Mouse (Mus musculus): ENCODE data around the gene Ugt1a1. TPM values are rescaled to one million over a fixed set of nuclear protein-coding genes. Genes with fewer than 3 reads are reported as not detected.
"Not testable (repeated sequence)": the region's sequence is repeated elsewhere in the genome, so short reads cannot be mapped to it uniquely, and the experiment has no call there.

Gene Ugt1a1
- polyA plus RNA-seq, 2 experiments, result 2.3 to 5.8 TPM

- DNase-seq (ENCODE audit: low spot score), result peak; percentile 11
- H3K9me3 ChIP-seq (ENCODE audit: control insufficient read depth, low read length), result peaks cover 47% of the 10 kb centered on the region
- no peaks in the 10 kb centered on the region for H3K36me3 ChIP-seq (ENCODE audit: control insufficient read depth, insufficient read depth, low read length)
- H3K27ac ChIP-seq (replicated peaks; ENCODE audit: low read depth, low read length), result no peak overlapping the region
- no peak overlapping the region for H3K9ac ChIP-seq (ENCODE audit: low read depth, low read length, severe bottlenecking)
- TF ChIP-seq POLR2A (IDR thresholded peaks at IDR 0.05; ENCODE audit: borderline replicate concordance, extremely low read depth, insufficient read depth, insufficient read length), result no peak
- H3K27me3 ChIP-seq (ENCODE audit: control insufficient read depth, insufficient read depth, low read length), result no peaks in the 10 kb centered on the region
- no peaks in the 10 kb centered on the region for H3K4me1 ChIP-seq (ENCODE audit: control insufficient read depth, insufficient read depth, low read length)
- no peak overlapping the region for H3K4me2 ChIP-seq (replicated peaks; ENCODE audit: low read depth, low read length, severe bottlenecking)
- WGBS, result 73% methylated on average over 9 of the region's 9 CpGs
- ATAC-seq (ENCODE audit: low FRiP score, low read depth), result no peak
- no peak overlapping the region for H3K4me3 ChIP-seq (replicated peaks; ENCODE audit: low read length)
Measured at GRCm38 (mm10) chr1:88218051-88218450, 6.3 kb downstream of the Ugt1a1 start.

- TF ChIP-seq POLR2A (IDR thresholded peaks at IDR 0.05; ENCODE audit: borderline replicate concordance, extremely low read depth, insufficient read depth, insufficient read length), result no peak
- peaks cover 41% of the 10 kb centered on the region for H3K9me3 ChIP-seq (ENCODE audit: control insufficient read depth, low read length)
- H3K36me3 ChIP-seq (ENCODE audit: control insufficient read depth, insufficient read depth, low read length), result no peaks in the 10 kb centered on the region
- DNase-seq (ENCODE audit: low spot score) (peak; percentile 7), ATAC-seq (ENCODE audit: low FRiP score, low read depth) (no peak)
- no peak overlapping the region for H3K27ac ChIP-seq (replicated peaks; ENCODE audit: low read depth, low read length)
- H3K4me2 ChIP-seq (replicated peaks; ENCODE audit: low read depth, low read length, severe bottlenecking), result no peak overlapping the region
- H3K9ac ChIP-seq (ENCODE audit: low read depth, low read length, severe bottlenecking), result no peak overlapping the region
- no peaks in the 10 kb centered on the region for H3K27me3 ChIP-seq (ENCODE audit: control insufficient read depth, insufficient read depth, low read length)
- no peaks in the 10 kb centered on the region for H3K4me1 ChIP-seq (ENCODE audit: control insufficient read depth, insufficient read depth, low read length)
- H3K4me3 ChIP-seq (replicated peaks; ENCODE audit: low read length), result no peak overlapping the region
- 49% methylated on average over 4 of the region's 4 CpGs for WGBS
Measured at GRCm38 (mm10) chr1:88218591-88218990, 6.8 kb downstream of the Ugt1a1 start.

- Histone ChIP-seq H3K4me1 (ENCODE audit: control insufficient read depth, insufficient read depth, low read length) (no peaks in the 10 kb centered on the region), H3K4me3 (replicated peaks; ENCODE audit: low read length) (no peak overlapping the region), H3K36me3 (ENCODE audit: control insufficient read depth, insufficient read depth, low read length) (no peaks in the 10 kb centered on the region), H3K9ac (ENCODE audit: low read depth, low read length, severe bottlenecking) (no peak overlapping the region), H3K9me3 (ENCODE audit: control insufficient read depth, low read length) (peaks cover 37% of the 10 kb centered on the region), H3K27me3 (ENCODE audit: control insufficient read depth, insufficient read depth, low read length) (no peaks in the 10 kb centered on the region), H3K4me2 (replicated peaks; ENCODE audit: low read depth, low read length, severe bottlenecking) (no peak overlapping the region), H3K27ac (replicated peaks; ENCODE audit: low read depth, low read length) (no peak overlapping the region)
- TF ChIP-seq POLR2A (IDR thresholded peaks at IDR 0.05; ENCODE audit: borderline replicate concordance, extremely low read depth, insufficient read depth, insufficient read length), result no peak
- ATAC-seq (ENCODE audit: low FRiP score, low read depth), result no peak
- peak; percentile 12 for DNase-seq (ENCODE audit: low spot score)
- WGBS, result 19% methylated on average over 1 of the region's 1 CpGs
Measured at GRCm38 (mm10) chr1:88219054-88219453, 7.3 kb downstream of the Ugt1a1 start.

- TF ChIP-seq POLR2A (IDR thresholded peaks at IDR 0.05; ENCODE audit: borderline replicate concordance, extremely low read depth, insufficient read depth, insufficient read length), result no peak
- DNase-seq (ENCODE audit: low spot score), result peak; percentile 19
- H3K27ac ChIP-seq (replicated peaks; ENCODE audit: low read depth, low read length), result no peak overlapping the region
- H3K9ac ChIP-seq (ENCODE audit: low read depth, low read length, severe bottlenecking), result no peak overlapping the region
- H3K4me1 ChIP-seq (ENCODE audit: control insufficient read depth, insufficient read depth, low read length), result no peaks in the 10 kb centered on the region
- H3K4me2 ChIP-seq (replicated peaks; ENCODE audit: low read depth, low read length, severe bottlenecking), result no peak overlapping the region
- H3K9me3 ChIP-seq (ENCODE audit: control insufficient read depth, low read length), result peaks cover 27% of the 10 kb centered on the region
- H3K27me3 ChIP-seq (ENCODE audit: control insufficient read depth, insufficient read depth, low read length), result no peaks in the 10 kb centered on the region
- no peak for ATAC-seq (ENCODE audit: low FRiP score, low read depth)
- H3K36me3 ChIP-seq (ENCODE audit: control insufficient read depth, insufficient read depth, low read length), result no peaks in the 10 kb centered on the region
- H3K4me3 ChIP-seq (replicated peaks; ENCODE audit: low read length), result no peak overlapping the region
Measured at GRCm38 (mm10) chr1:88220336-88220735, 8.6 kb downstream of the Ugt1a1 start.

- no peak overlapping the region for H3K27ac ChIP-seq (replicated peaks; ENCODE audit: low read depth, low read length)
Measured at GRCm38 (mm10) chr1:88222216-88222615, 10.5 kb downstream of the Ugt1a1 start.

GRCm38 (mm10) chr1:88223011-88223515 lies 11.3 kb downstream of the Ugt1a1 start:
- not testable (repeated sequence) for H3K36me3 ChIP-seq (ENCODE audit: control insufficient read depth, insufficient read depth, low read length); H3K27ac ChIP-seq (replicated peaks; ENCODE audit: low read depth, low read length); H3K27me3 ChIP-seq (ENCODE audit: control insufficient read depth, insufficient read depth, low read length); H3K4me3 ChIP-seq (replicated peaks; ENCODE audit: low read length); H3K4me1 ChIP-seq (ENCODE audit: control insufficient read depth, insufficient read depth, low read length); H3K9ac ChIP-seq (ENCODE audit: low read depth, low read length, severe bottlenecking); H3K4me2 ChIP-seq (replicated peaks; ENCODE audit: low read depth, low read length, severe bottlenecking); DNase-seq (ENCODE audit: low spot score); ATAC-seq (ENCODE audit: low FRiP score, low read depth)
- H3K9me3 ChIP-seq (ENCODE audit: control insufficient read depth, low read length), result peaks cover 31% of the 10 kb centered on the region

More at GRCm38 (mm10) chr1:88222216-88222615, 10.5 kb downstream of the Ugt1a1 start:
- no peak for TF ChIP-seq POLR2A (IDR thresholded peaks at IDR 0.05; ENCODE audit: borderline replicate concordance, extremely low read depth, insufficient read depth, insufficient read length)
- no peaks in the 10 kb centered on the region for H3K27me3 ChIP-seq (ENCODE audit: control insufficient read depth, insufficient read depth, low read length)
- DNase-seq (ENCODE audit: low spot score) (no peak), ATAC-seq (ENCODE audit: low FRiP score, low read depth) (no peak)
- H3K4me2 ChIP-seq (replicated peaks; ENCODE audit: low read depth, low read length, severe bottlenecking), result no peak overlapping the region
- H3K4me3 ChIP-seq (replicated peaks; ENCODE audit: low read length), result no peak overlapping the region
- H3K4me1 ChIP-seq (ENCODE audit: control insufficient read depth, insufficient read depth, low read length), result no peaks in the 10 kb centered on the region
- no peak overlapping the region for H3K9ac ChIP-seq (ENCODE audit: low read depth, low read length, severe bottlenecking)
- WGBS, result 50% methylated on average over 2 of the region's 2 CpGs
- H3K9me3 ChIP-seq (ENCODE audit: control insufficient read depth, low read length), result peaks cover 29% of the 10 kb centered on the region
- no peaks in the 10 kb centered on the region for H3K36me3 ChIP-seq (ENCODE audit: control insufficient read depth, insufficient read depth, low read length)
